Mouse (Mus musculus) myocyte (in vitro differentiated cells): ENCODE measurements at regions not wholly inside any gene's neighbourhood (a gene's known extent, or its start where the extent isn't known, plus 50 kb on each side); places are given as distances from the start of the nearest gene placed in this dataset.

Experiments used
- CEBPB ChIP-seq: IDR thresholded peaks from 2 replicates; pipeline ENCODE4 v1.6.1; 2011; ENCODE audit warnings: mild to moderate bottlenecking, moderate library complexity; ENCODE audit not compliant: poor library complexity, insufficient read depth, severe bottlenecking
- E2F4 ChIP-seq: IDR thresholded peaks from one replicate; pipeline ENCODE4 v1.6.1; 2011; ENCODE audit warnings: mild to moderate bottlenecking, control low read depth, moderate library complexity; ENCODE audit not compliant: insufficient read depth
- MAX ChIP-seq: IDR thresholded peaks from one replicate; pipeline ENCODE4 v1.6.1; 2011; ENCODE audit warnings: low read depth, mild to moderate bottlenecking, control low read depth
- MYOD1 ChIP-seq, 3 experiments: IDR thresholded peaks; one replicate each; pipeline ENCODE4 v1.6.1; 2011; ENCODE audit warnings: control low read depth in 2 of 3, low read depth in 2 of 3, mild to moderate bottlenecking in 2 of 3, moderate library complexity in 1 of 3; ENCODE audit not compliant: insufficient read length in 2 of 3, control insufficient read depth in 1 of 3
- MYOG ChIP-seq, 3 experiments: IDR thresholded peaks; one replicate each; pipeline ENCODE4 v1.6.1; 2011; ENCODE audit warnings: control low read depth in 2 of 3, low read depth in 2 of 3, mild to moderate bottlenecking in 2 of 3; ENCODE audit not compliant: insufficient read length in 2 of 3, control insufficient read depth in 1 of 3, insufficient read depth in 1 of 3
- POLR2A ChIP-seq: IDR thresholded peaks from one replicate; pipeline ENCODE4 v1.6.1; 2011; ENCODE audit warnings: low read depth, mild to moderate bottlenecking, control low read depth, moderate library complexity; ENCODE audit not compliant: insufficient read length
- POLR2AphosphoS2 ChIP-seq: IDR thresholded peaks from one replicate; pipeline ENCODE4 v1.6.1; 2011; ENCODE audit warnings: low read depth, control low read depth; ENCODE audit not compliant: insufficient read length
- REST ChIP-seq: IDR thresholded peaks from one replicate; pipeline ENCODE4 v1.6.1; 2011; ENCODE audit warnings: mild to moderate bottlenecking, control low read depth, moderate library complexity; ENCODE audit not compliant: insufficient read depth, insufficient read length
- SRF ChIP-seq: IDR thresholded peaks from one replicate; pipeline ENCODE4 v1.6.1; 2011; ENCODE audit warnings: low read depth; ENCODE audit not compliant: control insufficient read depth, insufficient read length
- TCF12 ChIP-seq: IDR thresholded peaks from one replicate; pipeline ENCODE4 v1.6.1; 2011; ENCODE audit warnings: mild to moderate bottlenecking, control low read depth; ENCODE audit not compliant: poor library complexity, insufficient read depth, severe bottlenecking
- TCF3 ChIP-seq: IDR thresholded peaks from one replicate; pipeline ENCODE4 v1.6.1; 2011; ENCODE audit warnings: low read depth, control low read depth; ENCODE audit not compliant: insufficient read length
- USF1 ChIP-seq: IDR thresholded peaks from one replicate; pipeline ENCODE4 v1.6.1; 2011; ENCODE audit warnings: low read depth, mild to moderate bottlenecking, control low read depth, moderate library complexity

GRCm38 (mm10) chr17:68223170-68223569 lies 50.4 kb upstream of the L3mbtl4 start:
- TF ChIP-seq TCF12, result no peak
- no peak for TF ChIP-seq MAX
- TF ChIP-seq POLR2A, result no peak
- TF ChIP-seq USF1, result no peak
- TF ChIP-seq MYOD1 (IDR thresholded peaks at IDR 0.05; ENCODE audit: control insufficient read depth in 1 of 3, insufficient read length in 2 of 3, low read depth in 2 of 3), result no peak
- no peak for TF ChIP-seq POLR2AphosphoS2
- TF ChIP-seq REST, result no peak
- no peak for TF ChIP-seq CEBPB
- TF ChIP-seq E2F4, result no peak
- TF ChIP-seq TCF3, result no peak
- no peak for TF ChIP-seq MYOG (IDR thresholded peaks at IDR 0.05; ENCODE audit: control insufficient read depth in 1 of 3, insufficient read depth in 1 of 3, insufficient read length in 2 of 3, low read depth in 2 of 3)
- no peak for TF ChIP-seq SRF
